Mouse (Mus musculus) erythroblast, embryonic 14.5 days (primary cell): ENCODE results near the gene Pappa.

Experiments used
- GATA1 ChIP-seq: IDR thresholded peaks from 2 replicates; pipeline ENCODE4 v1.6.1; 2012; ENCODE audit warnings: low read length, inconsistent platforms, mixed read lengths
- TAL1 ChIP-seq: IDR thresholded peaks from 3 replicates; pipeline ENCODE4 v1.6.1; 2012; ENCODE audit warnings: low read length, inconsistent platforms, mixed read lengths

GRCm38 (mm10) chr4:65367135-65367534 lies 243.2 kb downstream of the Pappa start:
- TF ChIP-seq GATA1 (no peak), TAL1 (no peak)
